Mouse (Mus musculus) heart, postnatal 36 days (tissue): ENCODE results near the gene Tas2r135. TPM values are rescaled to one million over a fixed set of nuclear protein-coding genes. Genes with fewer than 3 reads are reported as not detected.

Experiments used
- DNase-seq, 2 experiments: peaks; one replicate each; pipeline ENCODE4 v3.0.0; 2021 to 2022
- intact Hi-C: fragments of 180-260 bp; cut with DNase I; formaldehyde crosslinking; loops from one replicate; pipeline ENCODE4 v1.15.1; 2025
- total RNA-seq, 2 experiments: library from RNA; stranded (reverse); gene quantifications; 2 replicates each; pipeline ENCODE4 v1.2.3; 2021

Gene Tas2r135
- under 1 TPM in 1 of 2 experiments, not detected in 1; 0.24 TPM for total RNA-seq

- intact Hi-C loops, result no loop called here
- DNase-seq, result no peak
These were observed at the start of gene Tas2r135 for GRCm38 (mm10) chr6:42405134-42405533. Gene Tas2r135, plus strand, starts transcription at chr6:42405434.

GRCm38 (mm10) chr6:42355794-42356600 lies 49.2 kb upstream of the Tas2r135 start:
- intact Hi-C loops, result no loop called here
- no peak for DNase-seq

GRCm38 (mm10) chr6:42356913-42357312 lies 48.3 kb upstream of the Tas2r135 start:
- intact Hi-C loops, result no loop called here
- DNase-seq, result no peak

GRCm38 (mm10) chr6:42357901-42358300 lies 47.3 kb upstream of the Tas2r135 start:
- peak in 1 of 2 experiments; percentile 7 for DNase-seq
- intact Hi-C loops, result no loop called here

- DNase-seq, result no peak
- intact Hi-C loops, result no loop called here
These were observed 46.3 kb upstream of the Tas2r135 start for GRCm38 (mm10) chr6:42358901-42359300.

- intact Hi-C loops, result no loop called here
- DNase-seq, result peak in 1 of 2 experiments; percentile 43
These were observed 45.7 kb upstream of the Tas2r135 start for GRCm38 (mm10) chr6:42359364-42360147.

- intact Hi-C loops, result no loop called here
These were observed 44.9 kb upstream of the Tas2r135 start for GRCm38 (mm10) chr6:42360231-42360840.

GRCm38 (mm10) chr6:42361041-42361895 lies 44.0 kb upstream of the Tas2r135 start:
- DNase-seq, result peak in 1 of 2 experiments; percentile 11
- intact Hi-C loops, result no loop called here

More at GRCm38 (mm10) chr6:42360231-42360840, 44.9 kb upstream of the Tas2r135 start:
- DNase-seq, result no peak

- DNase-seq, result peak in 1 of 2 experiments; percentile 17
- intact Hi-C loops, result no loop called here
These were observed 43.2 kb upstream of the Tas2r135 start for GRCm38 (mm10) chr6:42362074-42362473.

GRCm38 (mm10) chr6:42362497-42362896 lies 42.7 kb upstream of the Tas2r135 start:
- peak in 1 of 2 experiments; percentile 5 for DNase-seq
- intact Hi-C loops, result no loop called here

GRCm38 (mm10) chr6:42362974-42363373 lies 42.3 kb upstream of the Tas2r135 start:
- DNase-seq, result peak in 1 of 2 experiments; percentile 22
- intact Hi-C loops, result no loop called here

GRCm38 (mm10) chr6:42364066-42364465 lies 41.2 kb upstream of the Tas2r135 start:
- no peak for DNase-seq
- intact Hi-C loops, result no loop called here

GRCm38 (mm10) chr6:42364607-42365006 lies 40.6 kb upstream of the Tas2r135 start:
- DNase-seq, result no peak
- intact Hi-C loops, result no loop called here

GRCm38 (mm10) chr6:42365215-42365614 lies 40.0 kb upstream of the Tas2r135 start:
- DNase-seq, result no peak
- intact Hi-C loops, result no loop called here

- no peak for DNase-seq
- intact Hi-C loops, result no loop called here
These were observed 35.4 kb upstream of the Tas2r135 start for GRCm38 (mm10) chr6:42369870-42370269.

- no peak for DNase-seq
These were observed 34.4 kb upstream of the Tas2r135 start for GRCm38 (mm10) chr6:42370630-42371363.

GRCm38 (mm10) chr6:42372001-42372400 lies 33.2 kb upstream of the Tas2r135 start:
- intact Hi-C loops, result loop anchor here (2.0 kb wide), 1 partner anchor 23 kb away; the partner anchor contains the start of gene Zyx
- no peak for DNase-seq

More at GRCm38 (mm10) chr6:42370630-42371363, 34.4 kb upstream of the Tas2r135 start:
- intact Hi-C loops, result no loop called here

GRCm38 (mm10) chr6:42372421-42372815 lies 32.8 kb upstream of the Tas2r135 start:
- DNase-seq, result no peak
- intact Hi-C loops, result loop anchor here (2.0 kb wide), 1 partner anchor 24 kb away; the partner anchor contains the start of gene Zyx
